Mouse (Mus musculus) left cerebral cortex, adult 2 months (tissue): ENCODE measurements around the gene Schip1. TPM values are rescaled to one million over a fixed set of nuclear protein-coding genes. Genes with fewer than 3 reads are reported as not detected.

ENCODE experiments used
- DNase-seq, 2 experiments: peaks; one replicate each; pipeline ENCODE4 v3.0.0; 2021 to 2022; ENCODE audit warnings: low spot score in 2 of 2, mixed read lengths in 1 of 2; ENCODE audit errors: extremely low spot score in 1 of 2
- H3K27ac ChIP-seq: fragments of 200-600 bp; 2 replicates; pipeline ENCODE4 v1.8.1; 2022
- H3K4me3 ChIP-seq: fragments of 200-600 bp; 2 replicates; pipeline ENCODE4 v1.8.1; 2022
- CTCF ChIP-seq: fragments of 200-600 bp; IDR thresholded peaks from 2 replicates; pipeline ENCODE4 v1.8.1; 2022; ENCODE audit warnings: antibody characterized with exemption, mild to moderate bottlenecking, moderate library complexity
- intact Hi-C: fragments of 180-260 bp; cut with DNase I; formaldehyde crosslinking; loops from one replicate; pipeline ENCODE4 v1.15.1; 2025
- total RNA-seq, 2 experiments: library from RNA; stranded (reverse); gene quantifications; 2 replicates each; pipeline ENCODE4 v1.2.3; 2021

Schip1 gene
- total RNA-seq, 2 experiments from 2014 or later = 261 to 282 TPM

DNA sequence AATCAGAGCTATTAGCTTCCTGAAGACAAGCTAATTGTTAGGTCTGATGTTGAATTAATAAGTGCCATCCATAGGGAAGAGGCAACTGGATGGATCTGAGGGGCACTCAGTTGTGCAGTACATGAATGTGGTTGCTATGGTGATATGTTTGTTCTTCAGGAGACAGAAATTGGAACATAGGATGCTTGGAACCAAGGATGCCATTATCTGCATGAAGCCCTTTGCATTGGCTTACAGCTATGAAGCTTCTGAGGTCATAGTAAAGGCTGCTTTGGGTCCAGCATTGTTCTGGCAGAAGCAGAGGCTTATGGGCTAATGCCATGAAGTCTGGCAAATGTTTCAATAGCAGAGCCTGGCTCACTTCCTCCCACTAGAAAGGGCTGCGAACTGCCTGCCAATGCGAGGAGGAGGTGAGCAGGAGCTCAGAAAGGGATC, 339.2 kb downstream of the Schip1 start:
- no peak overlapping the region for H3K27ac ChIP-seq
- intact Hi-C loops = no loop called here
- TF ChIP-seq CTCF = no peak
- no peak overlapping the region for H3K4me3 ChIP-seq
- no peak for DNase-seq

DNA sequence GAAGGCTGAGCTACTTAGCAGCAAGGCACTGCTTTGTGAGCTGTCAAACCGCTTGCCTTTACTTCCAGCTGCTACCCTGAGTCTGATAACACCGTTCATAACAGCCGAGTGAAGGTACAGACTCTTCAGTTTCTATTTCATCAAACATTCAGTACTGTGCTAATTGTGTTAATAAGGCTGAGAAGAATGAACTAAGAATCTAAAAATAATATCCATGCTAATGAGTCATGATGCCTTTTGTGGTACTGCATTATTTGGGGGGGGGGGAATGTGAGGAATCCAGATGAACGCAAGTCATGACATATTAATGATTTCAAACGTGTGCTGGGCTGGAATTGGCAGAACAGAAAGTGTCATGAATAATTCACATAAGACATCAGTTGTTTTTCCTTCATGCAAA, 341.1 kb downstream of the Schip1 start:
- no peak for TF ChIP-seq CTCF
- Histone ChIP-seq H3K4me3 (no peak overlapping the region), H3K27ac (no peak overlapping the region)
- intact Hi-C loops = no loop called here
- no peak for DNase-seq

GRCm38 (mm10) chr3:68412262-68412661, 347.7 kb downstream of the Schip1 start:
- no peak overlapping the region for H3K4me3 ChIP-seq
- no peak for DNase-seq
- H3K27ac ChIP-seq = no peak overlapping the region
- intact Hi-C loops = no loop called here
- no peak for TF ChIP-seq CTCF

GRCm38 (mm10) chr3:68419792-68420191, 355.2 kb downstream of the Schip1 start:
- TF ChIP-seq CTCF = no peak
- Histone ChIP-seq H3K27ac (no peak overlapping the region), H3K4me3 (no peak overlapping the region)
- intact Hi-C loops = no loop called here
- no peak for DNase-seq

DNA sequence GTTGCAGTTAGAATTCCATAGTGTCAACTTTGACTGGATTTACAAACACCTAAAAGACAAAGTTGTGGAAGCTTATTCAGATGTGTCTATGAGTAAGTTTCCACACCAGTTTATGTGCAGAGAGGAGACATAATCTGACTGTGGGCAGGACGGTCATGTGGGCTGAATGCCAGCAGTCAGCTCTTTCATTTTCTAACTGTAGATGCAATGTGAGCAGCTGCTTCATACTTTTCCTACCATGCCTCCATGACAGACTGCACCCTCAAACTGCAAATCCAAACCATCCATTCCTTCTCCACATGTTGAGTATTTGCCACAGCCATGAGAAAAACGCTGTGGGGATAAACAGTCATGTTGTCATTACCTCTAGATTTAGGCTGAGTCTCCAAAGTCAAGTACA, 356.3 kb downstream of the Schip1 start:
- no peak for DNase-seq
- intact Hi-C loops = no loop called here
- TF ChIP-seq CTCF = no peak

DNA sequence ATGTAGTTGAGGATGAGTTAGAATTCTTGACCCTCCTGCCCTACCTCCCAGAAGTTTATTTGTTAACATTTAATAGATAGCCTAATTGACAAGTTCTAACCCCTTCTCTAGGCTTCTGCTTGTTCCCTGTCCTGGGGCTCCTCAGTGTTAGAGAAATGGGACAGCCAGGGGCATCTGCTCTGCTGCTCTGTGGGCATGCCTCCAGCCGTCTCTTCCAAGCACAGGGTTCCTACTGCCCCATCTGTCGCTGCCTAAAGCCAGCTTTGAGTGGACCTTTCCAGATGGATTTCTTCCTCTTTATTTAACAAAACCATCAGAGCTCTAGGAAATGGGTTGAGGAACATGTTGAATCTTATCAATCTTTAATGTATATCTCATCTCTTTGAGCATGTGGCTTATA, 357.2 kb downstream of the Schip1 start:
- Histone ChIP-seq H3K27ac (no peak overlapping the region), H3K4me3 (no peak overlapping the region)
- DNase-seq = no peak
- no peak for TF ChIP-seq CTCF
- intact Hi-C loops = no loop called here

More for the DNA sequence above, 356.3 kb downstream of the Schip1 start:
- Histone ChIP-seq H3K27ac (no peak overlapping the region), H3K4me3 (no peak overlapping the region)

- no peak for TF ChIP-seq CTCF
- intact Hi-C loops = no loop called here
- H3K4me3 ChIP-seq = no peak overlapping the region
- DNase-seq = no peak
- no peak overlapping the region for H3K27ac ChIP-seq
Measured at GRCm38 (mm10) chr3:68428081-68428480, 363.5 kb downstream of the Schip1 start.

GRCm38 (mm10) chr3:68434435-68434834, 369.8 kb downstream of the Schip1 start:
- intact Hi-C loops = no loop called here
- no peak for TF ChIP-seq CTCF
- Histone ChIP-seq H3K4me3 (no peak overlapping the region), H3K27ac (no peak overlapping the region)
- DNase-seq = no peak

DNA sequence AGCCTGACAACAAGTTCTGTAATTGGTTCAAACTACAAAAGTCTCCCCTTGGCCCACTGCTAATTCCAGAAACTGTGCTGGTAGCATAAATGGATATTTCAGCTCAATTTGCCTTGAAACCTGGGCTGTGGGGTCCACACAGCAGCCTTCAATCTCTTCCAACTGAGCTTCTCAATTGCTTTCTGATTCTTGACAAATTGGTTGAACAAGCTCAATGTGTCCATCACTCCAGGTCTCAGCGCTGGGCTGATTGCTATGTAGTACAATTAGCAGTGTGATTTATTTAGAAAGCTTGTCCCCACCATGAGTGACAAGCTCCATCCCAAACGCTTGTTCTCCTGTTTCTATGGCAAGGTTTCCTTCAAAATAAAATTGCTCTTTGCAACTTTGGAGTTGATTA, 370.3 kb downstream of the Schip1 start:
- Histone ChIP-seq H3K27ac (no peak overlapping the region), H3K4me3 (no peak overlapping the region)
- no peak for DNase-seq
- intact Hi-C loops = no loop called here
- TF ChIP-seq CTCF = no peak

- intact Hi-C loops = no loop called here
- Histone ChIP-seq H3K4me3 (no peak overlapping the region), H3K27ac (no peak overlapping the region)
- TF ChIP-seq CTCF = no peak
- DNase-seq = no peak
Measured at GRCm38 (mm10) chr3:68448480-68448879, 383.9 kb downstream of the Schip1 start.

GRCm38 (mm10) chr3:68451634-68452033, 387.0 kb downstream of the Schip1 start:
- Histone ChIP-seq H3K27ac (no peak overlapping the region), H3K4me3 (no peak overlapping the region)
- DNase-seq = no peak
- no peak for TF ChIP-seq CTCF
- intact Hi-C loops = no loop called here

DNA sequence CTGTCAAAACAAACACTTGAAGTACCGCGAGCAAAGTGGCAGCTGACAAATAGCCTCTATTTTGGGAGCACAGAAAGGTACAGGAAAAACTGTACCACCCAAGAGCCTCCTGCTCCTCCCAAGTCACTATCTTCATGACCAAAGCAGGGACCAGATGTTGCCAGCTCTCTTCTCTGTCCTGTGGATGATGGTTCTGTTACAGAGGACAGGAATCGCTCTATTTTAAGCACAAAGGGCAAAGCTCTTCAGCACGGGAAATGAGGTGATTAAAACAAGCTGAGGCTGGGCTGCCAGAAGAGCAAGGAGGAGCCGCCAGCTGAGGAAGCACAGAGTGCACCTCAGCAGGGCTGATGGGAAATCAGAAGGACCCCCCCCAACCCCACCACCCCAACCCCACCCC, 388.7 kb downstream of the Schip1 start:
- no peak for DNase-seq
- Histone ChIP-seq H3K4me3 (no peak overlapping the region), H3K27ac (no peak overlapping the region)
- intact Hi-C loops = no loop called here
- no peak for TF ChIP-seq CTCF

GRCm38 (mm10) chr3:68453719-68454455, 389.3 kb downstream of the Schip1 start:
- intact Hi-C loops = no loop called here
- Histone ChIP-seq H3K4me3 (no peak overlapping the region), H3K27ac (no peak overlapping the region)
- DNase-seq = no peak
- TF ChIP-seq CTCF = no peak
